Mouse (Mus musculus): ENCODE data around the gene Sez6l2. TPM values are rescaled to one million over a fixed set of nuclear protein-coding genes. Genes with fewer than 3 reads are reported as not detected.

Gene Sez6l2
- polyA plus RNA-seq, 1 experiment from 2014 or later: 0.97 TPM

DNA sequence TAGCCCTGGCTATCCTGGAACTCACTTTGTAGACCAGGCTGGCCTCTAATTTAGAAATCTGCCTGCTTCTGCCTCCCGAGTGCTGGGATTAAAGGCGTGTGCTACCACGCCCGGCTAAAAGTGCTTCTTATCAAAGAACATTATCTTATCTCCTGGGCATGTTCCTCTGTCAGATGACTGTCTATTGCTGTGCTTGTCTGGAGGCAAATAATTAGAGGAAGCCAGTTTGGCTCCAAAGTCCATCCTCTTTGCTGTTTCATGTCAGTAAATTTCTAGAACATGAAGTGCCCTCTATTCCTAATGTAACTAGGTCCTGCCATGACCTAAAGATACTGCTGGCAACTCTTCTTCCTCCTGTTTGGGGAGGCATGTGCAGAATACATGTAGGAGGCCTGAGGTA lies 31.7 kb downstream of the Sez6l2 start:
- Histone ChIP-seq H3K27ac (no peak overlapping the region), H3K27me3 (no peaks in the 10 kb centered on the region), H3K4me2 (replicated peaks) (no peak overlapping the region), H3K9me3 (no peaks in the 10 kb centered on the region), H3K4me1 (peaks cover 8% of the 10 kb centered on the region; the same call in 1 of the 2 replicates), H3K36me3 (peaks cover 33% of the 10 kb centered on the region), H3K4me3 (no peak overlapping the region), H3K9ac (no peak overlapping the region)
- 92% methylated on average over 4 of the region's 4 CpGs for WGBS
- ATAC-seq (ENCODE audit: insufficient number of reproducible peaks, insufficient read depth, low FRiP score, low TSS enrichment): no peak

DNA sequence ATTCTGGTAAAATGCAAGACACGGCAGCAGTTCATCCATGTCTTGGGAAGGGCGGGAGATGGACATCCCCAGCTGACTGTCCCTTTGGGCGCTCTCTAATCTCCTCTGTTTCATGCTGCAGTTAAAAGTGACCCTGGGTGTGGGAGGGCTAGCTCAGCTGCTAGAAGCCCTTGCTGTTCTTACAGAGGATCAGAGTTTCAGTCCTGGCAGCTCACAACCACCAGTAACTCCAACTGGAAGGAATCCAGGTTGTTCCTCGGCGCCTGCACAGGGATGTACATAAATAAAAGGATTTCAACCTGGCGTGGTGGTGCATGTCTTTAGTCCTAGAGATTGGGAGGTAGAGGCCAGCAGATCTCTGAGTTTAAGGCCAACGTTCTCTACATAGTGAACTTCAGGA lies 32.8 kb downstream of the Sez6l2 start:
- 83% methylated on average over 7 of the region's 7 CpGs for WGBS
- H3K9me3 ChIP-seq: no peaks in the 10 kb centered on the region
- H3K4me3 ChIP-seq: no peak overlapping the region
- H3K27me3 ChIP-seq: no peaks in the 10 kb centered on the region
- no peak overlapping the region for H3K9ac ChIP-seq
- ATAC-seq (ENCODE audit: insufficient number of reproducible peaks, insufficient read depth, low FRiP score, low TSS enrichment): no peak
- 0 out of 2 replicates have a peak, but pooled peaks cover 3% of the 10 kb centered on the region for H3K4me1 ChIP-seq
- 0 out of 2 replicates have a peak overlapping the region, but pooled peaks have one; percentile 30 for H3K27ac ChIP-seq
- peaks cover 30% of the 10 kb centered on the region for H3K36me3 ChIP-seq
- H3K4me2 ChIP-seq (replicated peaks): no peak overlapping the region

DNA sequence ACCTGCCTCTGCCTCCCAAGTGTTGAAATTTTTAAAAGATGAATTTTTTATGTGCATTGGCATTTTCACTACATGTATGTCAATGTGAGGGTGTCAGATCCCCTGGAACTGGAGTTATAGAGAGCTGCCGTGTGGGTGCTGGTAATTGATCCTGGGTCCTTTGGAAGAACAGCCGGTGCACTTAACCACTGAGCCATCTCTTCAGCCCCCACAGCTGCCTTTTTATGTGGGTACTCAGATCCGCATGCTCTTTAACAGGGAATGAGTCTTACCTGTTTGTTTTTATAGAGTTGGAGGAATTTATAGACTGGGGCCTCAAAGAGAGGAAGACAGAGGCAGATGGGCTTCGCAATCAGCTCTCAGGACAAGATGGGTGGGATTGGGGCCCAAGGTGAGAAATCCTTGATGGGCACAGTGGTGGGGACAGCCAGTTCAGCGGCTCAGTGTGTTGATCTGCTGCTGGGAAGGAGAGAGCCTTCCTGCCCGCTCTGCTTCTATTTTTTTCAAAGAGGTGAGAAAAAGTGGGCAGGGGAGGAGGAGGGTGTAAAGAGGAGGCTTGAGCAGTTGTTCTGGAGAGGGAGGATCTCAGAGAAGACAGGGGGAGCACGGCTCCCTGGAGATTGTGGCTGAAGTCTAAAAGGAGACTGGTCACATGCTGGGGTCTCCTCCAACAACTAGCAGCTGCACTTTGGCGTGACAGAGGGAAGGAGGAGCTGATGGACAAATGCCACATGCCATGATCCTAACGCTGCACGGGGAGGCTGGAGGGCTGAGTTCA lies 34.5 kb downstream of the Sez6l2 start:
- H3K9ac ChIP-seq: no peak overlapping the region

GRCm38 (mm10) chr7:126986319-126986718 lies 36.0 kb downstream of the Sez6l2 start:
- H3K27me3 ChIP-seq: no peaks in the 10 kb centered on the region
- H3K27ac ChIP-seq: no peak overlapping the region
- 0 out of 2 replicates have a peak, but pooled peaks cover 3% of the 10 kb centered on the region for H3K4me1 ChIP-seq
- 0 out of 2 replicates have a peak, but pooled peaks cover under 1% of the 10 kb centered on the region for H3K36me3 ChIP-seq
- WGBS: 41% methylated on average over 9 of the region's 9 CpGs
- no peak overlapping the region for H3K4me3 ChIP-seq
- no peak for ATAC-seq (ENCODE audit: insufficient number of reproducible peaks, insufficient read depth, low FRiP score, low TSS enrichment)
- H3K4me2 ChIP-seq (replicated peaks): no peak overlapping the region
- H3K9ac ChIP-seq: no peak overlapping the region
- no peaks in the 10 kb centered on the region for H3K9me3 ChIP-seq

More for the DNA sequence above, 34.5 kb downstream of the Sez6l2 start:
- Histone ChIP-seq H3K36me3 (peaks cover 13% of the 10 kb centered on the region), H3K4me1 (0 out of 2 replicates have a peak, but pooled peaks cover 3% of the 10 kb centered on the region), H3K27me3 (no peaks in the 10 kb centered on the region), H3K4me3 (no peak overlapping the region), H3K9me3 (no peaks in the 10 kb centered on the region), H3K27ac (no peak overlapping the region), H3K4me2 (replicated peaks) (no peak overlapping the region)
- WGBS: 66% methylated on average over 10 of the region's 10 CpGs
- ATAC-seq (ENCODE audit: insufficient number of reproducible peaks, insufficient read depth, low FRiP score, low TSS enrichment): no peak

GRCm38 (mm10) chr7:126988816-126989215 lies 38.5 kb downstream of the Sez6l2 start:
- ATAC-seq (ENCODE audit: insufficient number of reproducible peaks, insufficient read depth, low FRiP score, low TSS enrichment): no peak
- H3K9me3 ChIP-seq: no peaks in the 10 kb centered on the region
- no peak overlapping the region for H3K9ac ChIP-seq
- 0 out of 2 replicates have a peak, but pooled peaks cover 3% of the 10 kb centered on the region for H3K4me1 ChIP-seq
- no peaks in the 10 kb centered on the region for H3K27me3 ChIP-seq
- 73% methylated on average over 8 of the region's 8 CpGs for WGBS
- H3K36me3 ChIP-seq: no peaks in the 10 kb centered on the region
- H3K4me2 ChIP-seq (replicated peaks): no peak overlapping the region
- H3K27ac ChIP-seq: no peak overlapping the region
- H3K4me3 ChIP-seq: no peak overlapping the region

- Histone ChIP-seq H3K4me1 (no peaks in the 10 kb centered on the region), H3K27me3 (no peaks in the 10 kb centered on the region), H3K27ac (no peak overlapping the region), H3K9ac (no peak overlapping the region), H3K36me3 (no peaks in the 10 kb centered on the region; the same call in 1 of the 2 replicates), H3K4me3 (no peak overlapping the region), H3K4me2 (replicated peaks) (no peak overlapping the region), H3K9me3 (0 out of 2 replicates have a peak, but pooled peaks cover 3% of the 10 kb centered on the region)
- ATAC-seq (ENCODE audit: insufficient number of reproducible peaks, insufficient read depth, low FRiP score, low TSS enrichment): no peak
- WGBS: 74% methylated on average over 4 of the region's 4 CpGs
Observed at GRCm38 (mm10) chr7:126996449-126996848, 46.1 kb downstream of the Sez6l2 start.

DNA sequence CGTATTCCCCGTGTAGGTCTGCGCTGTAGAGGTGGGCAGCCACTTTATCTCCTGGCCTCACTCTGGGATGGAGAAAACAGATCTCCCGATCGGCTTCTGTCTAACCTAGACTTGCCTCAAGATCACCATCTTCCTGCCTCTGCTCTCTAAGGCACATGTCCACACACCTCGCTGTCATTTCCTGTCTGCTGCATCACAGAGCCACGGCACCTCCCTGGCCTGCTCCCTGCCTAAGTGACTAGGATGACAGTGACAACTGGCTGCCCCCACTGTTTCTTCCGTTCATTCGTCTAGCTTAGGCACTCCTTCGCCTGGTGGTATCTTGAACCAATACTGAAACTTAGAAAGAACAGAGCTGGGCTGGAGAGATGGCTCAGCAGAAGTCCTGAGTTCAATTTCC lies 49.2 kb downstream of the Sez6l2 start:
- H3K4me1 ChIP-seq: no peaks in the 10 kb centered on the region
- 0 out of 2 replicates have a peak, but pooled peaks cover 3% of the 10 kb centered on the region for H3K9me3 ChIP-seq
- no peaks in the 10 kb centered on the region; the same call in 1 of the 2 replicates for H3K36me3 ChIP-seq
- no peak overlapping the region for H3K4me3 ChIP-seq
- no peaks in the 10 kb centered on the region for H3K27me3 ChIP-seq
- WGBS: 78% methylated on average over 10 of the region's 10 CpGs
- no peak overlapping the region for H3K4me2 ChIP-seq (replicated peaks)
- no peak overlapping the region for H3K27ac ChIP-seq
- H3K9ac ChIP-seq: no peak overlapping the region
- no peak for ATAC-seq (ENCODE audit: insufficient number of reproducible peaks, insufficient read depth, low FRiP score, low TSS enrichment)

- WGBS: 87% methylated on average over 5 of the region's 5 CpGs
- Histone ChIP-seq H3K27ac (no peak overlapping the region), H3K27me3 (no peaks in the 10 kb centered on the region), H3K4me3 (no peak overlapping the region), H3K9ac (no peak overlapping the region), H3K4me1 (0 out of 2 replicates have a peak, but pooled peaks cover 5% of the 10 kb centered on the region), H3K9me3 (no peaks in the 10 kb centered on the region), H3K36me3 (no peaks in the 10 kb centered on the region), H3K4me2 (replicated peaks) (no peak overlapping the region)
- ATAC-seq (ENCODE audit: insufficient number of reproducible peaks, insufficient read depth, low FRiP score, low TSS enrichment): no peak
Observed at GRCm38 (mm10) chr7:127003620-127004019, 53.3 kb downstream of the Sez6l2 start.

DNA sequence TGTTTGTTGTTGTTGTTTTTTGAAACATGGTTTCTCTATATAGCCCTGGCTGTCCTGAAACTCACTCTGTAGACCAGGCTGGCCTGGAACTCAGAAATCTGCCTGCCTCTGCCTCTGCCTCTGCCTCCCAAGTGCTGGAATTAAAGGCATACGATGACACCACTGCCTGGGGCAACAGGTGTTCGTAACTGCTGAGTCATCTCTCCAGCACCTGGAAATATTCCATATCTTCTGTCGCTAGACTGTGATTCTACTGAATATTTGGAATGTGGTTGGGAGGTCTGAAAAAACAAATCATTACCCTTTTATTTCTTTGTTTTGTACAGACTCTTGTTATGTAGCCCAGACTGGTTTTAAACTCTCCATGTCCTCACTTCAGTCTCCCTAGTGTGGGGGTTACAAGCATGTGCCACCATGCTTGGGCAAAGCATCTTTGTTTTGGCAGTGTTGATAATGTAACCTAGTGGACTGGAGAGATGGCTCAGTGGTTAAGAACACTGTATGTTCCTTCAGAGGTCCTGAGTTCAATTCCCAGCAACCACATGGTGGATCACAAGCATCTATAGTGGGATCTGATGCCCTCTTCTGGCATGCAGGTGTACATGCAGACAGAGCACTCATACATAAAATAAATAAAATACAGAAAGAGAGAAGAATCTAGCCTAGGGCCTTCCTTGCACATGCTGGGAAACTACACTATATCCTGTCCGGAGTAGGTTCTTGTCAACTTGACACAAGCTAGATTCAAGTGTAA lies 53.9 kb downstream of the Sez6l2 start:
- WGBS: 86% methylated on average over 4 of the region's 4 CpGs
- Histone ChIP-seq H3K9ac (no peak overlapping the region), H3K27me3 (no peaks in the 10 kb centered on the region), H3K4me3 (no peak overlapping the region), H3K36me3 (no peaks in the 10 kb centered on the region), H3K4me1 (0 out of 2 replicates have a peak, but pooled peaks cover 5% of the 10 kb centered on the region), H3K9me3 (no peaks in the 10 kb centered on the region), H3K4me2 (replicated peaks) (no peak overlapping the region), H3K27ac (no peak overlapping the region)
- no peak for ATAC-seq (ENCODE audit: insufficient number of reproducible peaks, insufficient read depth, low FRiP score, low TSS enrichment)

DNA sequence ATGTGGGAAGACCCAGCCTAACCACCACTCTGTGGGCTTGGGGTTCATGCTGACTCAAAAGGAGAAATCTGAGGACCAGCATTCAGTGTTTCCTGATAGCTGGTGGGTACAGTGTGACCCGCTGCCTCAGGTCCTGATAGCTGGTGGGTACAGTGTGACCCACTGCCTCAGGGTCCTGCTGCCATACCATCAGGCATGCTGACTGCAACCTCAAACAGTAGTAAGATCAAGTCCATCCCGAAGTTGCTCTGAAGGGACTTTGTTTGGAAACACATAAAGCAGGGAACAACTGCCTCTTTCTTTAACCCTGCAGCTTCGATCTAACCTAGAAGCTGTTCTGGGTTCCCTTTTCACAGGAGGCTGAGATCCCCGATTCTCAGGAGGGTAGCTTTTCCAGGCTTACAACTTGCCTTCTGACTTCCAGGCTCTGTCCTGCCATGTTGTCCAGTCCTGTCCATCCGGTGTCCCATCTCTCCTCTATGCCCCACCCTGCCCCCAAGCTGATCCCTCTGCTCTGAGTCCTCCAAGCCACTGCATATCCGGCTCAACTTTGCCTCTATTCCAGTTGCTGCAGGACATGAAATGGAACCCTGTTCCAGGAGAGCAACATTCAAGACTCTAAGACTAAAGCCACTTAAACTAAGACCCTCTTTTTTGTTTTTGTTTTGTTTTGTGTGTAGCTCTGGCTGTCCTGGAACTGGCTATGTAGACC lies 57.1 kb downstream of the Sez6l2 start:
- H3K27me3 ChIP-seq: no peaks in the 10 kb centered on the region
- no peak for ATAC-seq (ENCODE audit: insufficient number of reproducible peaks, insufficient read depth, low FRiP score, low TSS enrichment)
- H3K9ac ChIP-seq: no peak overlapping the region
- no peak overlapping the region for H3K4me2 ChIP-seq (replicated peaks)
- H3K27ac ChIP-seq: no peak overlapping the region
- H3K9me3 ChIP-seq: no peaks in the 10 kb centered on the region
- H3K4me1 ChIP-seq: 0 out of 2 replicates have a peak, but pooled peaks cover 5% of the 10 kb centered on the region
- WGBS: 78% methylated on average over 6 of the region's 6 CpGs
- H3K4me3 ChIP-seq: no peak overlapping the region
- H3K36me3 ChIP-seq: peaks cover 8% of the 10 kb centered on the region

- peaks cover 13% of the 10 kb centered on the region for H3K36me3 ChIP-seq
- H3K4me2 ChIP-seq (replicated peaks): no peak overlapping the region
- H3K4me3 ChIP-seq: no peak overlapping the region
- WGBS: 71% methylated on average over 9 of the region's 9 CpGs
- 0 out of 2 replicates have a peak overlapping the region, but pooled peaks have one; percentile 17 for H3K27ac ChIP-seq
- no peaks in the 10 kb centered on the region for H3K27me3 ChIP-seq
- no peaks in the 10 kb centered on the region for H3K9me3 ChIP-seq
- H3K4me1 ChIP-seq: 0 out of 2 replicates have a peak, but pooled peaks cover 5% of the 10 kb centered on the region
- no peak overlapping the region for H3K9ac ChIP-seq
- ATAC-seq (ENCODE audit: insufficient number of reproducible peaks, insufficient read depth, low FRiP score, low TSS enrichment): no peak
Observed at GRCm38 (mm10) chr7:127008239-127009019, 58.1 kb downstream of the Sez6l2 start.
